Mouse (Mus musculus) cerebellum, adult 9-10 months (tissue): ENCODE results near the gene Gpr182.

Experiments used
- DNase-seq: peaks from one replicate; pipeline ENCODE4 v3.0.0; 2022

The Gpr182 gene

DNA sequence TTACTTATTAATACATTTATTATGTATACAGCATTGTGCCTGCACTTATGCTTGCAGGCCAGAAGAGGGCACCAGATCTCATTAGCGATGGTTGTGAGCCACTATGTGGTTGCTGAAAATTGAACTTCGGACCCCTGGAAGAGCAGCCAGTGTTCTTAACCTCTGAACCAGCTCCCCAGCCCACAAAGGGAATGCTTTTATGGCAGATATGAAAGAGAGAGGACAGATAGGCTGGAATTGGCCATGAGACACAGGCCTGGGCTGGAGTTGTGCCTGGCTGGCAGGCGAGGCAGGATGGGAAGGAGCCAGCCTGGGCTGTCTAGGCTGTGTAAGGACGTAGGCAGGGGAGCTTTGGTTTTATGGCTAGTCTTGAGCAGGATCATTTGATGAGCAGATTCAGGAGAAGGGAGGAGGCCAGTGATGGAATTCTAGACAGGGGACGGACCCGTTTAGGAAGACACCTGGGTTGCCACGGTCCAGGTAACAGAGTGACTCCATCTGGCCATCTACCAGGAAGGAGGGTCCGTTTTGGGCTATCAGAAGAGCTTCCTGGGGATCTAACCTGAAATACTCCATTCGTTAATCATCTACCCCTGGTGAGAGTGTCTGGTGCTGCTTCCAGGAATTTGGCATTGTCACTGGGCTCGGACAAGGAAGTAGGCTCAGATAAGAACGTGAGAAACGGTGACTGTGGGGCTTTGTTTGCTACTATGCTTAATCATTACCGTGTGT is 13.2 kb downstream of the Gpr182 start:
- peak; percentile 18 for DNase-seq

DNA sequence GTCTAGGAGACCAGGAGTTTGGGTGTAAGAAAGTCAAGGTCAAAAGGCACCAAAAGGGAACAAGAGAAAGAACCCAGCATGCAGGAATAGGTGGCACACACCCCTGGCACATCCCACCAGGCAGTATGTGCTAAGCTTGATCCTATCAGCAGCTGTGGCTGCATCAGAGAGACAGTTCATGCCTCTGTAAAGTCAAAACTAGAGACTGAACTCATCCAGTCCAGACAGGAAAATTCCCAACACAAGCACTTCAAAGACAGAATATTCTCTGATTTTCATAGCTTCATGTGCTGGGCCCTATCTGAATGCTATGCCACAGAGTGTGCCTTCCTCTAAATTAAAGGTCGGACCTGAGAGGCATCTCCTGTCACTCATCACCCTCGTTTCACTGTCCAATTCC is 14.0 kb downstream of the Gpr182 start:
- no peak for DNase-seq

DNA sequence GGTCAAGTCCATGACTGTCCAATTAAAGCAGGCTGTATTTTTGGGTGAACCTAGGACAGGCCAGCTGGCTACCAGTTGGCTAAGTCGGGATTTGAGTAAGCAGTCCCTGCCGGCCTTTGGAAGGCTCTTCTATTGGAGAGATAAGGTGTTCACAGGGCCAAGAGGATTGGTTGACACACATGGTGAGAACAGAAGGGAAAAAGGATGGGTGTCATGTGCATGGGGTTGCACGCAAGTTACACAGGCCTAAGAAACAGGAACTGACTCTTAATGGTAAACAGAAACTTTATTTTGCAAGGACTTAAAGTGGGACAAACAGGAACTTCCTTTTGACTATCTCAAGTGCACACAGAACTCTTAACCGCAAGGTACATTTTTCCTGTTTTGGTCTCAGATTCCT is 14.6 kb downstream of the Gpr182 start:
- DNase-seq: no peak

DNA sequence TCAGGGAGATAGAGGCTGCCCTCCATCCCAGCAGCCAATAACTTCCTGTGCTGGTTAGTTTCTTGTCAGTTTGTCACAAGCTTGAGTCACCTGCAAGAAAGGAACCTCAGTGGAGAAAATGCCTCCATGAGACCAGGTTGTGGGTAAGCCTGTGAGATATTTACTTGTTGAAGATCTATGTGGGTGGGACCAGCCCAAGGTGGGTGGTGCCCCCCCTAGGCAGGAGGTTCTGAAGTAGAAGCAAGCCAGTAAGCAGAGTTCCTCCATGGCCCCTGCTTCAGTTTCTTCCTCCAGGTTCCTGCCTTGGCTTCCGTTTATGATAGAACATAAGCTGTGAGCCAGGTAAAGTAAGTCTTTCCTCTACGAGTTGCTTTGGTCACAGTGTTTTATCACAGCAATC is 15.3 kb downstream of the Gpr182 start:
- no peak for DNase-seq

DNA sequence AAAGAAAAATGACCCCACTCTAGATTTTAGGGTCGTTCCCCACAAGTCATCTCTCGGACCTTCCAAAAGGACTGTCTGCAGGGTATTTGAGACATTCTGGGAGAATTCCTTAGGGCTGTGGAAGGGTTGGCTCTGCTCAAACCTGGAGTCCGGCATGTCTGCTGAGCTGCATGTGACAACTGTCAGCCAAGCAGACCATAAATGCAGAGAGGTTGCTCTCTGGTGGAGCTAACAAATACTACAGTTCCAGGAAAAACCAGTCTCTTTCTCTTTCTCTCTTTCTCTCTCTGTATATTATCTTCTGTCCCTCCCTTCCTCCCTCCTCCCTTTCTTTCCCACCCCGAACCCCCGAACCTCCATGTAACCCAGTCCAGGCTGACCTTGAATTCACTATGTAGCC is 17.1 kb downstream of the Gpr182 start:
- no peak for DNase-seq

DNA sequence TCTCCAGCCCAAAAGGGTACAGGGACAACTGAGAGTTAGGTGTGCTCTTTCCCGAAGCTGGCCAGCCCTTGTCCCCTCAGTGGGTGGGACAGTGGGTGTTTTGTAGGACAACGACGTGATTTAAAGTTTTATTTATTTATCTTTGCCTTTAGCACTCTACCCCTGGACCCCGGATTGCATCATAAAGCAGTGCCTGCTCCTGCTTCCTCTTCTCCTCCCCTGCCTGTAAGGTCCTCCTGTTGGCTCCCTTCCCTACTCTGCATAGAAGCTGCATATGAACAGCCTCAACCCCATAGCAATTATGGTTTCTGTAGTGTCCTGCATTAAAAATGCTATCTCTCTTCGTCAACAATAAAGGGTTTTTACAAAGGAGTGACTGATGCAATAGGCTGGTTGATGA is 20.1 kb downstream of the Gpr182 start:
- no peak for DNase-seq

DNA sequence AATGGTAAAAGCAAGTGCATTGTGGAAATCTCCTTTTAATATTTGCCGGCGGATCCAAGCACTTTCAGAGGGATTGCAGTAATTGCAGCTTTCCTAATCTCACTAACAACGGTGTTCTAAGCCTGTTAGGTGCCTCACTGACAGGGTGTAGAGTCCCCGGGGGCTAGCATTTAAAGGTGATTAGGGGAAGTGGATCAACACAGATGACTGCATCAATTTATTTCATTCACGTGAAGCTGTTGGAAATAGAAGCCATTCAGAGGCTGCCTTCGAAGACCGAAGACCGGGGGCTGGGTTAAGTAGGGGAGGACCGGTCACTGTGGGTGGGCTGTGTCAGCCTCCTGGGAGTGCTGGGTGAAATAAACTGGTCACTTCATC is 20.6 kb downstream of the Gpr182 start:
- no peak for DNase-seq

DNA sequence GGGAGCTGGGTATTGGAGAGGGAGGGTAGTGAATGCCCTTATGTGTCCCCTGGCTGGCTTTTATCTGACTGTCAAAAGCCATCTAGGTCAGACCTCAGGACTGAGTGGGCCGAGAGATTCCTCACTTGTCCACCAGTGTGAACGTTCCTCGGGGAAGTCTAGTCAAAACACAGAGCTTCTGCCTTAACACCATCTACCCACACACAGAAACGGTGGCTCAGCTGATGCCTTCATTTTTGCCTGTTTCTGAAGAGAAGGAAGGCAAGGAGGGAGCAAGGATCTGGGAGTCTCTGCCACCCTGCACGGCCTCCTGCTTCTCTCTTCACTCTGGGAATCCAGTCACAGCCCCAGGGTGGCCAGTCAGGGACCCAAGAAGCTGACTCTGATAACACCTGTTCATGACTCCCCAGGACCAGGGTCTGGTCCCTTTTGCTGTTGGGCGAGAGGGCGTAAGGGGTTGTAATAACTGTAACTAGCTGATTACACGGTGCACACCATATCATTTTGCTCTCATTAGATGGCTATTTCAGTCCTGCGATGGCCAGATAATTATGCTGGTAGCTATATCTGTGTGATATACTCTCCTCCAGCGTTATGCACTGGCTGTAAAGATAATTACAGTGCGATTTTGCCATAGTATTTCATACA is 21.1 kb downstream of the Gpr182 start:
- DNase-seq: no peak

DNA sequence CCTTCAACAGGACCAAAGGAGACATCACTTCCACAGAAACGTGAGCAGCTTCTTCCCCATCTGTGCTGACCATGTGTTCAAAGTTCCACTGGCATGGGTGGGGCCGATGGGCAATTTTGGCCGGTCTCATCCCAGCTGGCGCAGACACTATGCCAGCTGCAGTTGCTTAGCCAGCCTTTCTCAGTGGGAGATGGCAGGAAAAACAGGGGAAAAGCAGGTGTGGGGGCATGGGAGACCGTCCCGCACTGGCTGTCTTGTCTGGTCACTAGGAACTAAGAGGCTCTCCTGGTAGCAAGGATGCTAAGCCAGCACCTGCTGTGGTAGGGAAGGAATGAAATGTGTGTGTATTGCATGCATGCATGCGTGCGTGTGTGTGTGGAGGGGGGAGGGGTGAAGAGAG is 23.1 kb downstream of the Gpr182 start:
- DNase-seq: no peak

DNA sequence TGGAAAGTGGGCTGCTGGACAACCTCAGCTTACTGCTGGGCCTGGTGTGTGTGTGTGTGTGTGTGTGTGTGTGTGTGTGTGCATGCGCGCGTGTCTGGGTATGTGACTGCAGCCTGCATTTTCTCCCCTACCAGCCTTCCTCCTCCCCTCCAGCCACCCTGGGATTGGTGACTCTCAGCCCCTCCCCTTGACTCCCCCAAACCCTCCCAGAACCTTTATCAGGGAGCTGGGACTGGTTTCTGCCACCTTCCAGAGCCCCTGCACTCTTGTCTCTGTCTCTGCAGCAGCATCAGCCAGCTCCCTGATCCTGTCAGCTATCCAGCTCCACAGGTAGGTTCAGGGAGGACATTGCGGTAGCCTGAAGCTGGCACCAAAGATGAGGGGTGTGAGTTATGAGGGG is 26.4 kb downstream of the Gpr182 start:
- DNase-seq: no peak

DNA sequence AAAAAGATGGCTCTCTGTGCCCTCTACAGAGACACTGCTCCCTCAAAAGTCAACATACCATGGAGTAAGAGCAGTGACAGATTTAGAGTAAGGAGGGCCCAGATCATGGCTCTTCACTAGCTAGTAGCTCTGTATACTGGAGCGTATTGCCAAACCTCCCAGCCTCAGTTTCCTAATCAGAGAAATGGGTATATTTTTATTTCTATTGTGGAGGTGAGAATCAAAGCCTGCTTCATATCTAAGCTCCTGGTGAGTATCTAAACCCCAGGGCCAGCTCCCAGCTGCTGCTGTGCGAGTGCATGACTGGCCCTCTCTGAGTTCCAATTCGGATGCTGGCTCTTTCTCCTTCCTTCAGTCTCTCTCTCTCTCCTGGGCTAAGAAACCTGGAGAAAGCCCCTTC is 27.4 kb downstream of the Gpr182 start, which contains the start of gene Tac2:
Gene Tac2, plus strand, starts transcription at position 301 of the 400 bp plus-strand sequence.
- no peak for DNase-seq

DNA sequence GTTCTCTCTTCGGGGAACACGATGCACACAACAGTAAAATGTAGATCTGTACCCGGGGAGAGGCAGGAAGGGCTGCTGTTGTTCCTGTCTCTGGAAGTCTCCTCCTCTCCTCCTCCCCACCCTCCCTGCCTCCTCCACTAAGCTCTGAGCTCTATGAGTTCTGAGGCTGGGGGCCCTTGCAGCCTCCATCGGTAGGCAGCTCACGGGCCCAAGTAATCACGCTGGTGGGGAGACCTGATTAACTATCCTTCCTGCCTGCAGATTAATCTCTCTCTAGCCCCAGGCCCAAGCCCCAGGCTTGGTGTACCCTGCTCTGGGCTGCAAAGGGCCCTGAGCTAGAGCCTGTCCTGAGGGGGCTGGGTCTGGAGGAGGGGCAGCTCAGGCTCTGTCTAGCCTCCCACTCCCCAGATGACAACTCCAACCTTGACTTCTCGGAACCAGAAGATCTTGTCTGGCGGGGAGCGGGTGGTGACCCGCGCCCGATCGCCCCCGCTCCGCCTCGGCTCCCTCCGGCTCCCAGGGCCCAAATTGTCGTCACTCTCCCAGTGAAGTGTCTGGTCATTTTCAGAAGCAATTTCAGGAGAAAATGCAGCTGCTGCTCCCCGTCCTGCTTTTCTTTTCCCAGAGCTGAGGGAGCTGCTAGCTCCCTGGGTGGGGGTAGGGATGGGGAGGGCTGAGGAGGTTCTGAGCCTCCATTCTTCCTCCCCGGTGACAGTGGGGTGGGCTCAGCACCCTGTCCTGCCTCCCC is 29.7 kb downstream of the Gpr182 start:
- DNase-seq: no peak

DNA sequence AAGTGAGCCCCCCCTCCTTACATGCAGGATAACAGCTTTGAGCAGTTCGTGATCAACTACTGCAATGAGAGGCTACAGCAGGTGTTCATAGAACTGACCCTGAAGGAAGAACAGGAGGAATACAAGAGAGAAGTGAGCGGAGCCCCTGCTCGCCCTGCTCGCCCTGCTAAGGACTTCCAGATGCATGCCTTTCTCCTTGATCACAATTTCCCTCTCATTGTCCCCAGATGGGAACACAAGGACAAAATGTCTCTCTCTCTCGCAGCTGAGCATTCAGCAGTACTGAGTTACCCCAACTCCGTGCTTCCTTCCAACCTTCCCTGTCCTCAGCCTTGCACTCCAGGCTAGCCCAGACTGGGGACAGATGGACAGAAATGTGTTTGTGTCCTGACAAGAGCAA is 38.8 kb downstream of the Gpr182 start:
- no peak for DNase-seq

DNA sequence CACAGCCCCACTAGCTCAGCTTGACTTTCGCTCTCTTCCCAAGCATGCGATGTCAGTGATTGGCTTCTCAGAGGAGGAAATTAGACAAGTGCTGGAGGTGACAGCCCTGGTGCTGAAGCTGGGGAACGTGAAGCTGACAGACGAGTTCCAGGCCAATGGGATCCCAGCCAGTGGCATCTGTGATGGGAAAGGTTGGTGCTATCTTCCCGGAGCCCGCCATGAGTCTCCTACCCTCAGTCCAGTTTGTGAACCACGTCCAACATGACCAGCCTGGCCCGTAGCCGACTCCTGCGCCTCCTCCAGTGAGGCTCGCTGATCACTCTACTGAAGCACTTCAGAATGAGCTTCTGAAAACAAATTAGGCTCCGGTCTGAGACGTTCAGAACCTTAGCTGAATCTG is 41.2 kb downstream of the Gpr182 start:
- no peak for DNase-seq

DNA sequence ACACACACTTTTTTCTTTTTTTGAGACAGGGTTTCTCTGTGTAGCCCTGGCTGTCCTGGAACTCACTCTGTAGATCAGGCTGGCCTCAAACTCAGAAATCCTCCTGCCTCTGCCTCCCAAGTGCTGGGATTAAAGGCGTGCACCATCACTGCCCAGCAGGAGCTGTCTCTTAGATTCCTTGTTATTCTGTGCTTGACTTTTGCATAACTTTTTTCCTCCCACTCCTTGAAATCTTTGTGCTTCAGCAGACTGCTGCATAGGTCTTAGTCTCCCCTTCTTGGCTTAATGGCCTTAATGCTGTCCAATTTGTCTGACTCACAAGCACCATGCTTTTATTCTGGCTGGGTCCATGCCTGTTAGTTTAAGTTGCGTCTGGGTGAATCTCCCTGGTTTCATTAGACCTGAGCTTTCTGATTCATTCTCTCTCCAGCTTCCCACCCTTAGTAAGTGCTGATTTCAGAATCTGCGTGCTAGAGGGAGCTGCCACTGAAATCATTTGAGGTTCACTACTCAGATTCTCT is 42.6 kb downstream of the Gpr182 start:
- DNase-seq: no peak

DNA sequence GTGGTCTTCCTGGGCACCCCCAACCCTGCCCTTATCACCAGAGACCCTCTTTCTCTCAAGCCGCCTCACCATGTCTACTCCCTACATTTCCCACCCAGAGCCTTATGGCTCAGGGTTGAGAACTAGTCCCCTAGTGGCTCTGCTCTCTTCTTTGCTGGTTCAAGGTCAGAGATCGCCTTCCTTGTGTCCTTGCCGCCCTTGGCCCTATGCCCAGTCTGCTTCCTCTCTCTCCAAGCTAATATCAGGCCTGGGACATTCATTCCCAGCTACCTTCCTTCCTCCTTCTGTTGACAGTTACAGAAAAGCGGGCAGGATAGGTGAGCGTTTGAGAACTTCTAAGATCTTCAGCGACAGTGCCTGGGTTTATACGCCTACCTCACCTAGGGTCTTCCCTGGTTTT is 43.8 kb downstream of the Gpr182 start:
- DNase-seq: no peak

DNA sequence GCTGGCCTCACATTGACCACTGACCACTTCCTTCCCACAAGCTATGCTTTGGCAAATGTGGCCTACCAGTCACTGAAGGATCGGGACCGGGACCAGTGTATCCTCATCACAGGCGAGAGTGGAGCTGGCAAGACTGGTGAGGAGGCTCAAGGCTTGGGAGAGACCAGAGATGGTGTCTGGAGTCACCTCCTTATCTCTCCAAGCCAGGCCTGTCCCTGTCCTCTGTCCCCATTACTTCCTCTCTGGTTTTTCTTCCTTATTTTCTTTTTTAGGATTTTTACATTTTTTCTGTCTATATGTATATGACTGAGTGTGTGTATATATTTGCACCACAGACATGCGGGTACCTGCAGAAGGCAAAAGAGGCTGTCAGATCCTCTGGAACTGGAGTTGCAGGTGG is 45.7 kb downstream of the Gpr182 start:
- no peak for DNase-seq

DNA sequence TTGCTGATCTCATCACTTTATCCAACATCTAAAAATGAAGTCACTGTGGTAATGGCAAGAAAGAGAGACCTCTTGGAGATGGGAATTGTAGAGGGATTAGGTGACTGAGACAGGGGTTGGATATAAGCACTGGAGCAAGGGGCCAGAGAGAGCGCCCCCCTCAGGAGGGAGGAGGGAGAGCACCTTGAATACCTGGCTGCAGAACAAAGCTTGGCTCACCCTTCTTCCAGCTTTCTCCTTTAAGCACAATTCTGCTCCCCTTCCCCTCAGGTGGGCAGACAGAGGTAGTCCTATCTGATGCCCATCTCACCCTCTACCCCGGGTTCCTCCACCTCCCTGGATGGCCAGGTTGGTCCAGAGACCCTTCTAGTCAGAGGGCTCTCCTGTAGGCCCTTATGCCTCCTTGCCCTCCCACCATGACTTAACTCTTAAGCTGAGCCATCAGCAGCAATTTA is 46.7 kb downstream of the Gpr182 start, which contains the start of gene Myo1a:
Gene Myo1a, plus strand, starts transcription at position 405 of the 455 bp plus-strand sequence.
- DNase-seq: no peak

DNA sequence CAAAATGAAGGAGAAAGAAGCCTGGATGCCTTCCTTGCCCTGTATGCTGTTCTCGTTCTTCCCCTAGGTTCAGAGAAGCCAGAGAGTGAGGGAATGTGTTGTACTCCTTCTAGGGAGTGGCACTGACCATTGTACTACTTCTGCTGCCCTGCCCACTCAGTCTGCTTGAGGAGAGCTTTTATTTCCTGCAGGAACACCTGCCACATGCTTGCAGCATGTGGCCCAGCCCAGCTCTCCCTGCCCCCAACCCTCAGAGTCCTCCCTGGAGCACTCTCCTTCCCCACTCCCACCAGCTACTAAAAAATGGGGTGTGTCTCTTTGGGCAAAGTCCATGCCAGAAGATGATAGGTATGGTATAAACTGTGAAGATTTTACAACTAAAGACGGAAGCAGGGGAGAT is 47.2 kb downstream of the Gpr182 start:
- no peak for DNase-seq

DNA sequence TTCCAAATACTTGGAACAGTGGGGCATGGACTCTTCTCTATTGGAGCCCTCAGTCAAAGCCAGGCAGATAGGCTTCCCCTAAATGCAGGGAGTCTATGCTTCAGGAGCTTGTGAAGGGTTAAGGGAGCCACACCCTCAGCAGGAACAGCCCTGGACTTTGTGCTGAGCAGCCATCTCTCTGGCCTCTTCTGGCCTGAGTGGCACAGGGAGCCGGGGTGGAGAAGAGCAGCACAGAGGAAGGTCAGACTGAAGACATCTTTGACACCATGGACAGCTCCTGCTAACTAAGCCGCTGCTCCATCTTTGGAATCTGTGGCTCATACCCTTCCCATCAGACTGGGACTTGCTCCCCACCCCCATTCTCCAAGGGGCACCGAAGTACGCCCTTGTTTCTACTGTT is 48.2 kb downstream of the Gpr182 start:
- no peak for DNase-seq

DNA sequence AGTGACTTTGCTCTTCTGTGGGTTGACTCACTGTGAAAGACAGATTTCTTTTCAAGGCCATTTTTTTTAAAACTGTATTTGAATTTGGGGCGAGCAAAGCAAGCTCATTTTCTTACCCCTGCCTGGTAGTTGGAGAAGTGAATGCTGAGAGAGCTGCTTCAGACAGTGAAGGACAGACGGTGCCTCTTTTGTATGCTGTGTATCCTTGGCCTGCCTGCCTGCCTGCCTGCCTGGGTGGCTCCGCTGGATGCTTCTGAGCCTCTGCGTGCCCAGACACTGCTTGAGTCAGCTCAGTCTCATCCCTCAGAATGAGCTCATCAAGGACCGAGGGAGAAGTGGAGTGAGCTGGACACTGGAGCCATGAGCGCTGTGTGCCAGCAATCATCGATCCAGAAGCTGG is 52.6 kb downstream of the Gpr182 start:
- no peak for DNase-seq
